Mouse (Mus musculus) common myeloid progenitor, adult 5-6 weeks (primary cell): Measurements from ENCODE around the gene Fancg. TPM values are rescaled to one million over a fixed set of nuclear protein-coding genes. Genes with fewer than 3 reads are reported as not detected.

Experiments
- ATAC-seq: replicated peaks from 2 replicates; pipeline ENCODE4 v1.8.0; 2016; ENCODE audit warnings: low read depth, mild to moderate bottlenecking, moderate TSS enrichment, inconsistent platforms; ENCODE audit not compliant: poor library complexity, severe bottlenecking
- total RNA-seq: library from RNA; stranded (forward); fragments of 200-1000, 187-1606 nt; gene quantifications from 2 replicates; pipeline ENCODE4 v1.2.3, GENCODE M21; 2017

The Fancg gene
- total RNA-seq, 1 experiment from 2014 or later: 15.4 TPM

DNA sequence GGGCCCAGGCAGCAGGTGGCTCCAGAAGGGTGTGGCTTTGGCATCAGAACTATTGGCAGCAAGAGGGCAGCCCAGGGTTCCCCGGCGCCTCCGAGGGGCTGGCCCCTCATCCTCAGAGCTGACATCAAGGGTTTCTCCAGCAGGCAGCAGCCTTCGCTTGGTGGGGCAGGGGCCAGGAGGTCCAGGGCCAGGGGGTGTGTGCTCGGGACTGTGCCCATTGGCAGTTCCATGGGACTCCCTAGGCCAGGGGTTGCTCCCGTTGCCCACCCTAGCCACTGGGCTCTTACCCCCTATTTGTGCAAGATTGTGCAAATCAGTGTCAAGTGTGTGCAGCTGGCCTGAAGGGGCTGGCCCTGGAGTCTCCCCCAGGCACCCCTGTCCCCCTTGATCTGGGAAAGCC lies 25.5 kb upstream of the Fancg start:
- ATAC-seq: no peak

DNA sequence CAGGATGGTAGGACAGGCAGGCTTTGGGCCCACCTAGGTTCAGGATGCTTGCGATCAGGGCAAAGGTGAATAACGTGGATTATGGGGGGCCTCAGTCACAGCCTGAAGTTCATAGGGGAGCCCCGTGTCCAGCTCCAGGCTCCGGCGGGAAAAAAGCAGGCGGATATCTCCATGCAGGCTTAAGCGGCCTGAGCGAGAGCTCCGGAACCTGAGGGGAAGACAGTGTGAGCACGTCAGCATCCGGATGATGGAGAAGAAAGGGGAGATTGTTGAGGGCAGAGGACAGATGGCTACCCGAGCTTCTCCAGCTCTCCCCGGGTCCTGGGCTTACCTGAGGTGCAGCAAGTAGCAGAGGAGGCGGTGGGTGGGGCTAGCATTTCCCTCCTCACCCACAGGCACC lies 23.2 kb upstream of the Fancg start:
- ATAC-seq: no peak

DNA sequence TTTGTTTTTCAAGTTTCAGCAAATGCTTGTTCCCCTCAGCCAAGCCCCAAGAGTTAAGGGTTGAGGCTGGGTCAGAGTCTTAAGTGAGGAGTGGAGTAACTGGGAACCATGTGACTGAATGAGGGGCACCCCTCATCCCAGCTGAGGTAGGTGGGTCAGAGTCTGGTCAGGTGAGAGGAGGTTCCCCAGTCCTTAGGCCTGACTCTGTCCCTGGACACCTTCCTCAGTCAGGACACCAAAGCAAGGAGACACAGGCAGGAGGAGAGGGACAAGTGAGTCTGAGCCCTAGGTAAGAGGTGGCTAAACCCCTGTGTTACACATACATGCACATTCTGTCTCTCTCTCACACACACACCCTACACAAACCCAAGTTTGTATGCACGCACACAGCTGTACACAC lies 22.2 kb upstream of the Fancg start:
- ATAC-seq: no peak

DNA sequence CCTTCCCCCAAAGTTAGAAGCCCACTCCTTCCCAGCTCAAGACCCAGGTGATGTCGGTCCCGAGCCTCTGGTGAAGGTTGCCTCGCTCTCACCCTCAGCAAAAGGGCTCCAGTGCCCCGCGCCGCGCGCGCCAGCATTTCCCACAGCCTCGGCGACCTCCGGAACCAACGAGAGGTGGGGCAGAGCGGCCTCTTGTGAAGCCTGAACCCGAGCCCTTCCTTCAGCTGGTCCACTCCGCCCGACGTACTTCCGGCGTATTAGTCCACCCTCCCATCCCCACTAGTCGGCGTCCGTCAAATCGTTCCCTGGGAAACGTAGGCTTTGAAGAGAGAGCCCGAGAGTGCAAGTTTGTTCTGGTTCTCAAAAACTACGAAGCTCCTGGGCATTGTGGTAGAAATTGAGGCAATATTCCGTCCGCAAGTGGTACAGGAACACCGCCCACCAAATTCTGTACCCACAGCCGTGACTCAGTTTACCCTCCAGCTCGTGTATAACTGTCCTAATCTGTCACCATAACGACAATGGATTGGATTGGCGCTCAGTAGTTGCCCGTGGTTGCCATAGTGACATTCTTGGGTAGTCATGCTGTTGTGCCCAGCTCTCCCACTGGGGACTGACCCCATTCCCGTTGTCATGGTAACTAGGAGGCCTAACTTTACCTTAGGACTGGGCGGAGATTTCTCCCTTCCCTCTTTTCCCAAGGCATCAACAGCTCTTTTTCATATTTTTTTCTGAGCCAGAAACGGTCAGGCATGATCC lies 21.1 kb upstream of the Fancg start, which contains the start of gene Stoml2:
Stoml2 (minus strand) TSS at position 474 of the 759 bp plus-strand sequence.
- peak; percentile 96 for ATAC-seq

DNA sequence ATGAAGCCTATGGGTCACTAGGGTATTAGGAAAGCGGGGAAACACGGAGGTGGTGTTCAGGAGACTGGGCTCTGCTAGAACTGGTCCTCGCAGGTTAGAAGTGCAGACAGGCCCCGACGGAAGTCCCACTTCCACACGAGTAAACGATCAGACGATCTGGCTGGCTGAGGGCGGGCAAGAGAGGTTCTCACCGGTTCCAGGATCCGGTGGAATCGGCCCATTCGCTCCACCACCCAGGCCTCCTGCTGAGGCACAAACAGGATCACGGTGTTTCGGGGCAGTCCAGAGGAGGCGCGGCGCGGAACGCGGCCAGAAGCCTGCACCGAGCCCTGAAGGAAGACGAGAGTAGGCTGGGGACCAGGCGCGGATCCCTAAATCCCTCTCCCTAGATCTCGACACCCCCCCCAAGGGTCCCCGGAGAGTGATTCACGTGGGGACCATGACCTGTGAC lies 20.5 kb upstream of the Fancg start:
- ATAC-seq: peak; percentile 26

DNA sequence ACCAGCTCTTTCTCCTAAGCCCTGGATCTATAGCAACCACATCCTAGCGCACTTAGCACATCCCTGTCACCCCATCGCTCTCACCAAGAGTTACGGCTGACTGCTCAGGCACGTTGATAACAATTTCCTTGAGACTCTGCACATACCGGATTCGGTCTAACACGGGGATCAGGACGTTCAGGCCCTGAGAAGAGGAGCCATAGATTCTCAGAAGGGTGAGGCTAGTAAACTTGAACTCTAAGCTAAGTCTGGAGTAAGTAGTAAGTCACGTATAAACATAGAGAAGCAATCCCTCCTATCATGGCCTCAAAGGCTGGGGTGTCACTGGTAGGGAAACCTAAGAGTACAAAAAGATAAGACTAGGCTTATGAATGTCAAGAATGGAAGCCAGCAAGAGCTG lies 20.0 kb upstream of the Fancg start:
- no peak for ATAC-seq

DNA sequence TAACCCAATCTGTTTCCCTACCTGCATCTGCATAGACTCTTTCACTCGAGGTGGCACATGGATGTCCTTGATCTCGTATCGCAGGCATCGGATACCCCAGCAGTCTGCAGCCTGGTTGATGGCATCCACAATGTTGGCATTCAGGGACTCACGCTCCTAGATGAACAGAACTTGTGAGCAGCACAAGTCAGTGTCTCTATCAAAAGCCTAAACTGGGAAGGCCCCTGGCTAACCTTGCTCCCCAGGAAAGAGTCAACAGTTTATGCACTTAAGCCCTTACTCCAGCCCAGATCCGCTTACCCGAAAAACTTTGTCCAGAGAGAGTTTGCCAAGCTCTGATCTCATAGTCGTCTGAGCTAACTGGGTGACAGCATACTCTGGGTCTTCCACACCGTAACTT lies 19.4 kb upstream of the Fancg start:
- ATAC-seq: no peak

DNA sequence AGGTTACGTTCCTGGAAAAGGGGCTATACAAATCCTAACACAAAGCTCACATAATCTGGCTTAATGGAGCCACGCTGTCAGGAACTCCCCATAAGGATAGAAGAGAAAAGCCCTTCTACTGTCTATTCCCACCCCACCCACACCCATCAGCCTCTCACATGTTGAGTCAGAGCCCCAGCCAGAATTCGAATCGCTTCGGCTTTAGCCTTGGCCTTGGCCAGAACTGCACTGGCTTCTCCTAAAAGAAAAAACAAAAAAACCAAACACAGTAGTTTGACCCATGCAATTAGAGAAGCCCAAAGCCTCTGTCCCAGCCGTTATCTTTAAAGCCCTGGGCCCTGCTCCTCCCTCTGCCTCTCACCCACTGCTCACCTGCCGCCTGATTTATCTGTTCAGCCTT lies 18.8 kb upstream of the Fancg start:
- no peak for ATAC-seq

DNA sequence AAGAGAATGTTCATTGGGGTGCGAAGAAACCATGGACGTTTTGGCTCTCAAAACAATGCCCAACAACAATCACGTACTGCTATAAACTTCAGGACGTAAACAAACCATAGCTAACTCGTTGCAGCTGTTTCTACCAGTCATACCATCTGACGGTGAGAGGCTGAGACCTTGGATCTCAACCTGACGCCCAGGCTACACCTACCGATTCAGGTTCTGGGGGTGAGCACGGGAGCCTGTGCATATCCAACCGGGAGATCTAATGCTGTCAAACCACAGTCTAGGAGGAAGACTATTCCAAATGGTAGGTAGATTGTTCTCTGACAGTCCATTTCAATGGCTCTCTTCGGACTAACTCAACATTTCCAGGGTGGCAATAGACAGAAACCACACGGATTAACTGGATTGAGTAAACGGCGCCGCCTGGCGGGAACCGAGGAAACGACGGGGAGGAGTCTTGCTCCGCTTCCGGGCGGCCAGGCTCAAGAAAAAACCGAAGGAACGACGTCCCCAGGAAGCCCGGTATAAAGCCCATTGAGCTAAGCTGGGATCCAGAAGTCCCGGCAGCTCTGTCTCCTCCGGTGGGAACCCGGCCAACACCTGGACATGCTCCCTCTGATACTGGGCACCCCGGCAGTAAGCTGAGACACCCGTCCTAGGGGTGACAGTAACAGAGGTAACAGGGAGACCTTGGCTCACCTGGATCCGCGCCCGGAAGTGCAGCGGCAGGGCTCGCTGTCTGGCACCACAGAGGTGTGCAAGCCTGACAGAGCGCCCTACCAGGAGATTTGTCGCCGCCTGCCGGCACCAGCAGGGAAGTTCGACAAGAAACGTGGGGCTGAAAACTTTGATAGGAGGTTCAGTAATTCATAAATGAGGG lies 15.0 kb upstream of the Fancg start, which contains the start of gene Pigo:
Pigo (minus strand) TSS at position 736 of the 877 bp plus-strand sequence.
- ATAC-seq: peak; percentile 91

DNA sequence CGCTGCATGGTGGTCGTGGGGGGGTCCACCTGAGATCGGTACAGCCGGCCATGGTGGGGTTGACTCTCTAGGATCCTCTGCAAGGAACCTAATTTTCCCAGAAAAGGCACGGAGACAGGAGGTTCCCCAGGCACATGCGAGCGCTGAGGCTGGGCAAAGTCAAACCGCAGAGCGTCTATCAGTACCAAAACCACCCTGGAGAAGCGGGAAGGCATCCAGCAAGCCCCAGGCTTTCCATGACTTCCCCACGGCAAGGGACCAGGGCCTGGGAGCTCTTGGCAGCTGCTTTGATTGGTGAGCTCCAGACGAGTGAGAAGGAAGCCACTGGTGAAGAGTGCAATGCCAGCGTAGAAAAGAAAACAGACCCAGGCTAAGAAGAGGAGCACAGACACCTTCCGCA lies 14.4 kb upstream of the Fancg start:
- no peak for ATAC-seq

DNA sequence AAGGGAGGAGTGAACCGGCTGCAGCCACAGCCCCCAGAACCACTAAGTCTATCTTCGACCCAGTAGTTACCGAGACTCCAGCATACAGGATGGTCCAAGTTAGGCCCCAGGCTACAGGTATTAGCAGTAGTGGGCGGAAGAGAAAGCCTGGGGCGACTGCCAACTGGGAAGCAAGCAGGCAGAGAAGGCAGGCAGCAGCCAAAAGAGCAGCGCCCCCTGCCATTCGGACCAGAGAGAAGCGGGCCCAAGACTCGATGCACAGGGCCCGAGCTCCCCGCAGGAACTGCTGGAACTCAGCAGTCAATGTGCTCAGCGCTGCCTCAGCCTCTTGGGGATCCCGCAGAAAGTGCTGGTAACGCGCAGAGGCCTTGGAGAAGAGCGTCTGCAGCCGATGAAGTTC lies 11.0 kb upstream of the Fancg start:
- ATAC-seq: no peak

DNA sequence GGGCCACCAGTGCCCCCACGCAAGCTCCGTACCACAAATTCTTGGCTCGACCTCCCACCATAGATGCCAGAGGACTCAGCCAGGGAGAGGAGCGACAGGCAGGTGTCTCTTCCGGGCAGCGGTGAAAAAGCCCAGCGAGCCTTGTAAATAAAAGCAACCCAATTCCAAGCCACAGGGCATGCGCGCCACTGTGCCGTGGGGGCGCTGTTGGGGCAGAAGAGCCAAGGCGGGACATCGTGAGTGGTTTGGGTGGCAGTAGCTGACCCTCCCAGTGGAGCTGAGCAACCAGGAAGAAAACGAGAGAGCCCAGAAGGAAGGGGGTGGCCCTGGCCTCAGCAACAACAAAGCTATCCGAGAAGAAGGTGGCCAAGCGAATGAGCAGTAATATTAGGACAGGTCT lies 10.6 kb upstream of the Fancg start:
- ATAC-seq: no peak

DNA sequence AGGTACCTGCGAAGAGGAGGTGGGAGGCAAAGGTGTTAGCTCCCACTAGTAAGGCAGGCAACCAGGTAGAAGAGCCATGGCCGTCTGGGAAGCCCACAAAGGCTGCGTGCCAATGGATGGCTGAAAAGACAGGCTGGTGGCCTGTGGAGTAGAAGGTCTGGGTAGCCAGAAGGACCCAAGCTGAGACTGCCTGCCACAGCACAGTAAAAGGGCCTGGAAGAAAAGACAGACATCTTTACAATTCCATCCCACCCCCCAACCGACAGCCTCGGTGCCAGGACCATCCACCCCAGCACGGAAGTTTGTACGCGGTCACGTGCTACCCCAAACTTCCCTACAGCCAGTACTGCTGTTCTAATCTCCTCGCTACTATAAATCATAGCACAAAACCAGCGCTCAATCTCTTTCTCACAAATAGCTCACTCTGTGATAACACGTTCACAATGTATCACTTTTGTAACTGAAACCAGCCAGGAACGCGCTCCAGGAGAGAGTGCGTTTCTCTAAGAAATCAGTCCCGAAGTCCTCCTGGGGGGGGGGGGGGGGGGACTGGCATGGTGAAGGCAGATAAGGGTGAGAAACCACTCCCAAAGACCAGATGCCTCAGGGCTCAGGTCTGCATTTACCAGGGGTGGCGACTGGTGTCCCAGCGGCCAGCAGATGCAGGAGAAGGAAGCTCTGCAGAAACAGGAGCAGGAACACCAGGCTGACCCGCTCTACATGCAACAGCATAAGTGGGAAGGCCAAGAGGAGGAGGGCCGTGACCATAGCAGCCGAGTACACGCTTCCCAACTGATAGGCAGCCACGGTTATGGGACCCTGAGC lies 9.5 kb upstream of the Fancg start:
- ATAC-seq: no peak

DNA sequence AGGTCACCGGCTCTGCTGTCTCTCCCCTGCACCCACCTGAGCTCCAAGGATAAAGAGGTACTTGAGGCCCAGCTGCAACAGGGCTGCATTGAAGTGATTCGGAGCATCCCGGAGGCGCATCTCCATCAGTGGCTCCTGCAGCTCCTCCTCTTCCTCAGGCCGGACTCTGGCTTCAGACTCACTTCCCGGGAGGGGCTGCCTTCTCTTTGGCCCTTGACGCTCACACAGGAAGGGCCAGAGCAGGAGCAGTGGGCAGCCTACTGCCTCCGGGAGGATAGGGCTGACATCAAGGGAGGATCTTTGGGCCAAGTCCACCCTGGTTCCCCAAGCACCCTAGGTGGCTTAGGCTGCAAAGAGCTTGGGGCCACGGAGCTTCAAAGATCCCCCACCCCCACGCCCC lies 8.9 kb upstream of the Fancg start:
- no peak for ATAC-seq

DNA sequence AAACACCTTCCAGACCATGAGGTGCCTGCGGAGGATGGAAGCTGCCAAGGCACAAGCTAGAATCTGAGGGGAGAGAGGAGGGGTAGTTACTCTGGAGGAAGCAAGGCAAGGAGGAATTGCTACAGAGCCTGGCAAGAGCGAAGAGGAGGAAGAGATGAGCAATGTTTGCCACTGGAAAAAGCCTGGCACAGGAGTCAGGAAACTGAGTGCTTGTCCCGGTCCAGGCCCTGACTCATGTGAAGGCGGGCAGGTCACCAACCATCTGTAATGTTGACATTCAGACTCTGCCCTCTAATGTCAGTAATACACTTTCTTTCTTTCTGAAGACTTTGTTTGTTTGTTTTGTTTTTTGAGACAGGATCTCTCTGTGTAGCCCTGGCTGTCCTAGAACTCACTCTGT lies 7.8 kb upstream of the Fancg start:
- no peak for ATAC-seq

DNA sequence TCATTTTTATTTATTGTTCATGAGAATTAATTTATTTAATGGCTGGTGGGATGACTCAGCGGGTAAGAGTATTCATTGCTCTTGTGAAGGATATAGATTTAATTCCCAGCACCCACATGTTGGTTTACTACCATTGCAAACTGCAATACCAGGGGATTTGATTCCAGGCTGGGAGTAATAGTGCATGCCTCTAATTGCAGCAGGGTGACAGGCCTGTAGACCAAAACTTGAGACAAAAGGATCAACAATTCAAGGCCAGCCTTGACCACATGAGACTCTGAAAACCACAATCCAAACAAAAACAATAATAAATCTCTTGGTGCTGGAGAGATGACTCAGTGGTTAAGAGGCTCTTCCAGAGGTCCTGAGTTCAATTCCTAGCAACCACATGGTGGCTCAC lies 1.8 kb upstream of the Fancg start:
- no peak for ATAC-seq

DNA sequence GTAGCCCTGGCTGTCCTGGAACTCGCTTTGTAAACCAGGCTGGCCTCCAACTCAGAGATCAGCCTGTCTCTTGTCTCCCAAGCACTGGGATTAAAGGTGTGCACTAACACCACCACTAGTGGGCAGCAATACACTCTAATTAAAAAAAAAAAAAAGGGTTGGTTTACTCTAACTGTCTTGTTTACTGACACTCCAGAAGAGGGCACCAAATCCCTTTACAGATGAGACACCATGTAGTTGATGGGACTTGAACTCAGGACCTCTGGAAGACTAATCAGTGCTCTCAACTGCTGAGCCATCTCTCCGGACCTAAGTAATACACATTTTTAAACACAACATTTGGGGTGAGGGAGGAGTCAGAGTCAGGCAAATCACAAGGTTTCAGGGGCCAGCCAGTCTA lies 4.5 kb downstream of the Fancg start:
- ATAC-seq: peak; percentile 70

DNA sequence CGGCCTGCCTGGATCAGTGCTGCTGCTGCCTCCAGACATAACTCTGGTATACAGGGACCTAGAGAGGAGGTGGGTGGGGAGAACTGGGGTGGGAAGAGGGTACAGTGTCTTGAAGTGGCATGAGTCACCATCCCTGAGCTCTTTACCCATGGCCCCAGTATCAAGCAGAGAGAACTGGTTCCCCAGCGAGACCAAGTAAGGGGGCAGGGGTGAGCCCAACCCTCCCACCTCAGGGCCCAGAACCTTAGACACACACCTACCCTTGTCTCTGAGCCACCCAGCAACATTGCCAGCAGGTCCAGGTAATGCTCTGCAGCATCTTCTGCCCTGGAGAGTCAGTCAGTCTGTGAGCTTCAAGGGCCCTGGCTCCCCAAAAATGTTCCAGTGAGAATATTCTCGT lies 5.4 kb downstream of the Fancg start:
- ATAC-seq: no peak

DNA sequence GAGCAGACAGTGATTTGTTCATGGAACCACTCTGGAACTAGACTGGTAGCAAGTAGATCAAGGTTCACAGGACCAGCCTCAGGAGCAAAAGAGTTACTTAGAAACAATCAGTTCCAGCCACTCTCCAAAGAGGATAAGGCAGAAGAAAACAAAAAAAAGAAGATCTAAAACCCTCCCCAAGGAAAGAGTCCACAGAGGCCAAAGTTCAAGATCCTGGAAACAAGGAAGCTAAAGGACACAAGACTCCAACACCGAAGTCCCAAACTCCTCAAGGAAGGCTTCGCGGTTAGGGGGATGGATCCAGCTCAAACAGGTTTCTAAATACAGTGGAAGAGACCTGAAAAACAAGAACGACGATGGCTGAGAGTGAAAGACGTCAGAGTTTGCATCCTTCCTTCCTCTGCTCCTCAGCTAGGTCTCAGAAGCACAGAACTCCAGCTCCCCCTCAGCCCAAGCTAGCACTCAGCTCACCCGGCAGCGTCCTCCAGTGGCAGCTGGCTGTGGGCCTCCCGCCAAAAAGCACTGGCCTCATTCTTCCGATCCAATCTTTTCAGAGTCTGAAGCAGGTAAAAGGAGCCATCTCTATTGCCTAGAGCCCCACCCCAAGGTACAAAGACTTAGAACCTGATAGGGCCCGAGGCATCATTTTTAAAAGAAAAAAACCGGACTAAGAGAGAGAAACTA lies 7.4 kb downstream of the Fancg start:
- ATAC-seq: no peak

DNA sequence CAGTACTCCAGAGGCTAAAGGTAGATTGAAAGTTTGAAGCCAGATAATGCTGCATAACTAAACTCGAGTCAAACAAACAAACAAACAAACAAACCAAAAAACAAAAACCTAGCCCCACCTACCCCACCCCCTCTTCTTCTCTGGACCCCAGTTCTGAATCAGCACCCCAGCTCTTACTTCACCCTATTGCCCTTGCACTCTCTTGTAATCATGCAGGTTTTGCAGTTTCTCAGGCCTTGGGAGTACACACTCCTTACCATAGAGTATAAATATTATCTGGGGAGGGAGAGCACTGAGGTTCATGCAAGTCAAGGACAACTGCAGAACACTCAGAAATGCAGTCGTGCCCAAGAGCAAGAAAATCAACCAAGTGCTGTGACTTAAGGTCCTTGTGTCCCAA lies 9.0 kb downstream of the Fancg start:
- ATAC-seq: no peak
